Mouse (Mus musculus) limb, embryonic 11.5 days (tissue): ENCODE measurements at regions not wholly inside any gene's neighbourhood (a gene's known extent, or its start where the extent isn't known, plus 50 kb on each side); places are given as distances from the start of the nearest gene placed in this dataset.

Experiments used
- ATAC-seq: fragments of 200-750 bp; cut with Nextera tagmentation; 2 replicates; pipeline ENCODE4 v1.8.0; 2017; ENCODE audit warnings: low read depth; ENCODE audit not compliant: insufficient number of reproducible peaks, low FRiP score, low TSS enrichment
- DNase-seq: peaks from one replicate; pipeline ENCODE4 v3.0.0-alpha.2; 2015; ENCODE audit warnings: low spot score
- H3K27ac ChIP-seq: fragments of 300-500 bp; sonication (generic); replicated peaks from 2 replicates; pipeline ENCODE4 v1.5.1; 2014; ENCODE audit warnings: low read depth, mild to moderate bottlenecking, low read length
- H3K27me3 ChIP-seq: fragments of 300-500 bp; sonication (generic); 2 replicates; pipeline ENCODE4 v1.6.1; 2014; ENCODE audit warnings: mild to moderate bottlenecking, low read length, mixed read lengths; ENCODE audit not compliant: control insufficient read depth, insufficient read depth
- H3K36me3 ChIP-seq: fragments of 300-500 bp; sonication (generic); 2 replicates; pipeline ENCODE4 v1.6.1; 2014; ENCODE audit warnings: mild to moderate bottlenecking, low read length, moderate library complexity, mixed read lengths; ENCODE audit not compliant: control insufficient read depth, insufficient read depth
- H3K4me1 ChIP-seq: fragments of 300-500 bp; sonication (generic); 2 replicates; pipeline ENCODE4 v1.6.1; 2014; ENCODE audit warnings: low read length, mixed read lengths; ENCODE audit not compliant: control insufficient read depth, insufficient read depth
- H3K4me2 ChIP-seq: fragments of 300-500 bp; sonication (generic); 2 replicates; pipeline ENCODE4 v1.6.1; 2014; ENCODE audit warnings: low read depth, mild to moderate bottlenecking, moderate library complexity; ENCODE audit not compliant: severe bottlenecking
- H3K4me3 ChIP-seq: fragments of 300-500 bp; sonication (generic); 2 replicates; pipeline ENCODE4 v1.5.1; 2014; ENCODE audit warnings: low read depth, low read length
- H3K9ac ChIP-seq: fragments of 300-500 bp; sonication (generic); 2 replicates; pipeline ENCODE4 v1.6.1; 2014; ENCODE audit warnings: mild to moderate bottlenecking, low read length
- H3K9me3 ChIP-seq: fragments of 300-500 bp; sonication (generic); 2 replicates; pipeline ENCODE4 v1.6.1; 2016; ENCODE audit warnings: low read length; ENCODE audit not compliant: control insufficient read depth
- WGBS: fragments of 180-500 bp; shearing (Covaris S2); extraction: QIAGEN DNeasy Blood & Tissue Kit; methylation state at CpG from one replicate; pipeline ENCODE4 v1.1.7; 2014; 5-methylcytosine and 5-hydroxymethylcytosine counted together

GRCm38 (mm10) chr16:24078622-24079021 lies 90.0 kb upstream of the Bcl6 start:
- DNase-seq: no peak
- Histone ChIP-seq H3K27me3 (no peaks in the 10 kb centered on the region), H3K36me3 (no peaks in the 10 kb centered on the region), H3K4me3 (no peak overlapping the region), H3K9me3 (no peaks in the 10 kb centered on the region), H3K4me1 (no peaks in the 10 kb centered on the region), H3K9ac (no peak overlapping the region), H3K27ac (no peak overlapping the region), H3K4me2 (no peak overlapping the region)
- WGBS: 80% methylated on average over 1 of the region's 1 CpGs
- ATAC-seq: no peak

DNA sequence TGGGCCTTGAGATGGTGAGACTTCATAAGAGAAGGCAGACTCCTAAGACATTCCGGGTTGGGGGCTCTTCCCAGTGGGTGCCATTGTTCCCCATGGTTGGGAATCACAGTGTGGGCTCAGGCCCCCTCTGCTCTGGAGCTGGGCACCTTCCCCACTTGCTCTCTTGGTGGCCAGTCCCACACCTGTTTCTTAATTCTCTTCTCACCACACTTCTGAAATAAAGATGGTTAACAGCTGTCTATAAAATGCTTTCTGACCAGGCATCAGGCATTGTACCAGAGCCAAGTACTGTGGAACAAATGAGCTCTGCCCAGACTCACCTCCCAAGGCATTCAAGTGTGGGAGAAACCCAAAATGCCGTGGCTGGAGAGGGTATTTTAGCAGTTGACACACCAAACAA lies 88.8 kb upstream of the Bcl6 start:
- Histone ChIP-seq H3K36me3 (no peaks in the 10 kb centered on the region), H3K9me3 (no peaks in the 10 kb centered on the region), H3K27ac (no peak overlapping the region), H3K4me2 (no peak overlapping the region), H3K9ac (no peak overlapping the region), H3K4me1 (no peaks in the 10 kb centered on the region), H3K4me3 (no peak overlapping the region), H3K27me3 (no peaks in the 10 kb centered on the region)
- WGBS: 80% methylated on average over 2 of the region's 2 CpGs
- DNase-seq: no peak
- ATAC-seq: no peak

DNA sequence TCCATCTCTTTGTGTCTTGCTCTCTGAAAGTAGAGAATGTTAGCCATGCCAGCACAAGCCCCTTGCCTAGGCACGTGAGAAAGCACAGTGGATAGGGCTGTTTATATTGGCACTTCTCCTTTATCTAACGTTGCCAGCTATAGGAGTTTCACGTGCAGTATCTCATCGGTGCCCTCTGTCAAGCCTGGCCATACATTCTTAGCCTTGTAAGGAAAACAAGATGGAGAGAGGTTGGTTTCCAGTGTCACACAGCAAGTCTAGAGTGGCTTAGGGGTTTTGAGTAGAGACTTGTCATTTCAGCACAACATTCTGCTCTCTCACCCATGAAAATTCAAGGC lies 88.1 kb upstream of the Bcl6 start:
- DNase-seq: no peak
- Histone ChIP-seq H3K9ac (no peak overlapping the region), H3K4me1 (no peaks in the 10 kb centered on the region), H3K9me3 (no peaks in the 10 kb centered on the region), H3K27ac (no peak overlapping the region), H3K4me3 (no peak overlapping the region), H3K36me3 (no peaks in the 10 kb centered on the region), H3K4me2 (no peak overlapping the region), H3K27me3 (no peaks in the 10 kb centered on the region)
- 93% methylated on average over 4 of the region's 4 CpGs for WGBS
- ATAC-seq: no peak

DNA sequence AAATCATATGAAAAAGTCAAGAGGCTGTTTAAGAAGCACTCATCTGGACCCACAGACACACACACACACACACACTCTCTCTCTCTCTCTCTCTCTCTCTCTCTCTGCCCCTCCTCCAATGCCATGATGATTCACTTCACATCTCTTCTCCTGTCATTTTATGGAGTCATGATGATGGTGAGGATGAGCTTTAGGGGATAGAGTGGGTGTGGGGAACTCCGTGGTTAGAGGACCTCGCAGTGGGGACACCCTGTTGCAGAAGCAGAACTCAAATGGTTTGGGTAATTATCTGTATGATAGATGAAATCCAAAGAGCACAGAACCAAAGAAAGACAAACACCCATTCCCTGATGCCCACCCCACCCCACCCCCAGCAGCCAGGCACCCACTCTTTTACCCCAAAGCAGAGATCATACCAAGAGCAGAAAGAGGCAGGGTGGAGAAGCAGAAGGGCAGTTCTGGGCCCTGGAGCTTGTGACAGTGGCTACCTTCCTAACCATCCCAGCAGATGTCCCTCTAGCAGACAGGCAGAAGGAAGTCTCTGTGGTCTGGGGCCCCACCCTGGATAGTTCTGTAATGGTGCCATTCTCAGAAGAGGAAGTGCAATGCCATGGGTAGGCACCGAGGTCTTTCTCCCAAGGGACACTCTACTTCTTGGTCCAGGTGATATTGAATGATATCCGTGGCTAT lies 87.6 kb upstream of the Bcl6 start:
- H3K27ac ChIP-seq: no peak overlapping the region
- H3K4me1 ChIP-seq: no peaks in the 10 kb centered on the region
- 91% methylated on average over 4 of the region's 4 CpGs for WGBS
- no peak overlapping the region for H3K9ac ChIP-seq
- no peak overlapping the region for H3K4me2 ChIP-seq
- no peaks in the 10 kb centered on the region for H3K36me3 ChIP-seq
- H3K4me3 ChIP-seq: no peak overlapping the region
- no peaks in the 10 kb centered on the region for H3K9me3 ChIP-seq
- ATAC-seq (no peak), DNase-seq (no peak)
- H3K27me3 ChIP-seq: no peaks in the 10 kb centered on the region

- 91% methylated on average over 8 of the region's 8 CpGs for WGBS
- Histone ChIP-seq H3K27me3 (no peaks in the 10 kb centered on the region), H3K9me3 (no peaks in the 10 kb centered on the region), H3K27ac (no peak overlapping the region), H3K4me3 (no peak overlapping the region), H3K4me2 (no peak overlapping the region), H3K9ac (no peak overlapping the region), H3K36me3 (no peaks in the 10 kb centered on the region), H3K4me1 (no peaks in the 10 kb centered on the region)
- ATAC-seq (no peak), DNase-seq (no peak)
Measured at GRCm38 (mm10) chr16:24073613-24074244, 85.1 kb upstream of the Bcl6 start.

GRCm38 (mm10) chr16:24073065-24073464 lies 84.4 kb upstream of the Bcl6 start:
- Histone ChIP-seq H3K36me3 (no peaks in the 10 kb centered on the region), H3K9me3 (no peaks in the 10 kb centered on the region), H3K4me3 (no peak overlapping the region), H3K27me3 (no peaks in the 10 kb centered on the region), H3K27ac (no peak overlapping the region), H3K4me2 (no peak overlapping the region), H3K9ac (no peak overlapping the region), H3K4me1 (no peaks in the 10 kb centered on the region)
- WGBS: 76% methylated on average over 6 of the region's 6 CpGs
- DNase-seq (no peak), ATAC-seq (no peak)

DNA sequence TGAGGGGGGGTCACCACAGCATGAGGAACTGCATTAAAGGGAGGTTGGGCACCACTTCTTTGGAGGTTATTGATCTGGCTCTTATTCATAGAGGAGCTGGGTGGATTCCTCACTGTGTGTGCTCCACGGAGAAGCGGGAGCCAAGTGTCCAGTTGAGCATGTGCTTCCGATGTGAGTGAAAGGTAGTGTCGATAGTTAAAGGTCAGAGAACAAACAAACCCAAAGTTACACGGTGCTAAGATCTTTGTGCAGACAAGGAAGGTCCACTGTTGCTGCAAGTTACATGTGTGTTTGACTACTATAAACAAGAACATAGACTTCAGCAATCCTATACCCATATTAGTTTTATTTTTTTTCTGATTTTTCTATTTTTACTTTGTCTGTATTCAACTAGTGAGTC lies 80.8 kb upstream of the Bcl6 start:
- H3K27me3 ChIP-seq: no peaks in the 10 kb centered on the region
- H3K4me1 ChIP-seq: no peaks in the 10 kb centered on the region; the same call in 1 of the 2 replicates
- H3K9me3 ChIP-seq: no peaks in the 10 kb centered on the region
- H3K4me2 ChIP-seq: no peak overlapping the region
- DNase-seq: no peak
- no peaks in the 10 kb centered on the region for H3K36me3 ChIP-seq
- no peak overlapping the region for H3K27ac ChIP-seq
- H3K4me3 ChIP-seq: no peak overlapping the region
- H3K9ac ChIP-seq: no peak overlapping the region
- ATAC-seq: no peak
- WGBS: 94% methylated on average over 5 of the region's 5 CpGs

DNA sequence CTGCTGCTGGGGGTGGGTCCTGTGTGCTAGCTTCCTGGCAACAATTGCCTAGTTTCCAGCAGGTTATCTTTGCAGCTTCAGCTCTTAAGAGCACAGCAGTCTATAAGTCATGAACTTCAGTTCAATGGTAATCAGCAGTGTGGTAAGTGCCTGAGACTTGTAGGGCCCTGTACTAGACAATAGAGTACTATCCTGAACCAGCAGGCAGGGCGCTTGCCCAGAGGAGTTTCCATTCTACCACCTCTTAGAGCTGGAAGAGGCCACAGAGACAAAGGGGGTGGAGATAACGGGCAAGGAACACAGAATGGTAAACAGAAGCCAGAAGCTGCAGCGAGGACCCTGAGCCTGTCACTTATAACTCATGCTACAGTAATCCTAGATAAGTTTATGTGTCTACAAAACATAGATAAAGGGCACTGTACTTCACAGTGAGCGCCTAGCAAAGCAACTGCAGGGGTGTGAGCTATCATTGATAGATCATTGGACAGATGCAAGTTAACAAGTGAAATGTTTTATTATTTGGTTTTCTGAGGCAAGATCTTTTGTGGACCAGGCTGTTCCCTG lies 79.7 kb upstream of the Bcl6 start:
- DNase-seq: no peak
- Histone ChIP-seq H3K9ac (no peak overlapping the region), H3K4me2 (no peak overlapping the region), H3K27me3 (no peaks in the 10 kb centered on the region), H3K4me3 (no peak overlapping the region), H3K9me3 (no peaks in the 10 kb centered on the region), H3K4me1 (no peaks in the 10 kb centered on the region; the same call in 1 of the 2 replicates), H3K36me3 (no peaks in the 10 kb centered on the region), H3K27ac (no peak overlapping the region)
- no peak for ATAC-seq
- 68% methylated on average over 4 of the region's 4 CpGs for WGBS
